Mouse (Mus musculus): Measurements from ENCODE around the gene Nfkbie. TPM values are rescaled to one million over a fixed set of nuclear protein-coding genes. Genes with fewer than 3 reads are reported as not detected.

Nfkbie gene
- total and polyA plus RNA-seq, 3 experiments, result 78.7 to 136 (median 90.0) TPM

- in situ Hi-C loops (cut with MboI; ENCODE audit: low pct_ligation_motif_present, low pct_unique_long_range_greater_than_20kb, low sequenced_read_pairs), result no loop called here
- Histone ChIP-seq H3K4me1 (ENCODE audit: control insufficient read depth in 1 of 2, insufficient read depth in 2 of 2) (peaks cover 0 to 6% of the 10 kb centered on the region in 2 experiments; a peak in 1 of 4 replicates), H3K4me3 (replicated peaks in 1 of 3; ENCODE audit: low read depth in 2 of 3, low read length in 2 of 3, poor library complexity in 1 of 3) (no peak overlapping the region), H3K79me2 (replicated peaks; ENCODE audit: control insufficient read depth, extremely low read depth, insufficient read depth, poor library complexity, severe bottlenecking) (no peaks in the 10 kb centered on the region), H3K9ac (ENCODE audit: insufficient read depth, low read depth) (no peak overlapping the region), H3K9me3 (replicated peaks; ENCODE audit: low read length) (no peaks in the 10 kb centered on the region), H3K4me2 (ENCODE audit: insufficient read depth, low read depth, poor library complexity, severe bottlenecking) (no peak overlapping the region), H3K27ac (ENCODE audit: insufficient read depth, low read depth) (no peak overlapping the region), H3K36me3 (replicated peaks in 1 of 2; ENCODE audit: control insufficient read depth in 1 of 2, insufficient read depth in 1 of 2, low read length in 1 of 2) (no peaks in the 10 kb centered on the region), H3K27me3 (replicated peaks) (peaks cover 74% of the 10 kb centered on the region)
- DNase-seq (ENCODE audit: extremely low read depth), result no peak
- TF ChIP-seq ZNF384 (IDR thresholded peaks at IDR 0.05; ENCODE audit: low read depth, low read length), result no peak
- TF ChIP-seq MEF2A (IDR thresholded peaks at IDR 0.05; ENCODE audit: borderline replicate concordance, low read depth, low read length), result no peak
- no peak for TF ChIP-seq E2F4 (IDR thresholded peaks at IDR 0.05; ENCODE audit: insufficient replicate concordance, low read depth, low read length)
- no peak for TF ChIP-seq TCF12 (IDR thresholded peaks at IDR 0.05; ENCODE audit: low read depth, low read length)
- TF ChIP-seq CHD2 (IDR thresholded peaks at IDR 0.05; ENCODE audit: low read length), result no peak
- no peak for TF ChIP-seq NRF1 (IDR thresholded peaks at IDR 0.05; ENCODE audit: low read depth, low read length)
- no peak for TF ChIP-seq ZC3H11A (IDR thresholded peaks at IDR 0.05; ENCODE audit: low read depth, low read length)
- TF ChIP-seq NELFE (IDR thresholded peaks at IDR 0.05; ENCODE audit: low read depth, low read length), result no peak
- no peak for TF ChIP-seq ETS1 (conservative IDR thresholded peaks at IDR 0.05; ENCODE audit: low read depth, low read length)
- TF ChIP-seq JUN (IDR thresholded peaks at IDR 0.05; ENCODE audit: insufficient read depth, low read depth, low read length), result no peak
- TF ChIP-seq ELF1 (IDR thresholded peaks at IDR 0.05; ENCODE audit: low read depth, low read length), result no peak
- no peak for TF ChIP-seq KAT2A (IDR thresholded peaks at IDR 0.05; ENCODE audit: insufficient replicate concordance, low read length)
- TF ChIP-seq POLR2AphosphoS2 (IDR thresholded peaks at IDR 0.05; ENCODE audit: low read depth, low read length), result no peak
- TF ChIP-seq MYC (IDR thresholded peaks at IDR 0.05; ENCODE audit: low read depth, low read length), result no peak
- TF ChIP-seq IRF4 (IDR thresholded peaks at IDR 0.05; ENCODE audit: low read depth, low read length), result no peak
- TF ChIP-seq RAD21 (IDR thresholded peaks at IDR 0.05; ENCODE audit: low read depth, low read length), result no peak
- no peak for TF ChIP-seq ZMIZ1 (IDR thresholded peaks at IDR 0.05; ENCODE audit: low read depth, low read length)
- TF ChIP-seq TBP (conservative IDR thresholded peaks at IDR 0.05; ENCODE audit: low read depth, low read length), result no peak
- TF ChIP-seq EP300 (IDR thresholded peaks at IDR 0.05; ENCODE audit: low read length), result no peak
- dilution Hi-C loops (cut with MboI; ENCODE audit: extremely low pct_ligation_motif_present, extremely low pct_unique_long_range_greater_than_20kb, low sequenced_read_pairs), result no loop called here
Observed at GRCm38 (mm10) chr17:45532896-45533295, 22.6 kb upstream of the Nfkbie start.

- no peak overlapping the region for H3K9ac ChIP-seq (ENCODE audit: insufficient read depth, low read depth)
- H3K9me3 ChIP-seq (replicated peaks; ENCODE audit: low read length), result no peaks in the 10 kb centered on the region
- in situ Hi-C loops (cut with MboI; ENCODE audit: low pct_ligation_motif_present, low pct_unique_long_range_greater_than_20kb, low sequenced_read_pairs) (no loop called here), dilution Hi-C loops (cut with MboI; ENCODE audit: extremely low pct_ligation_motif_present, extremely low pct_unique_long_range_greater_than_20kb, low sequenced_read_pairs) (no loop called here)
- DNase-seq (ENCODE audit: extremely low read depth), result no peak
- no peaks in the 10 kb centered on the region for H3K79me2 ChIP-seq (replicated peaks; ENCODE audit: control insufficient read depth, extremely low read depth, insufficient read depth, poor library complexity, severe bottlenecking)
- no peak overlapping the region for H3K4me3 ChIP-seq (replicated peaks in 1 of 3; ENCODE audit: low read depth in 2 of 3, low read length in 2 of 3, poor library complexity in 1 of 3)
- H3K27ac ChIP-seq (ENCODE audit: insufficient read depth, low read depth), result no peak overlapping the region
- H3K27me3 ChIP-seq (replicated peaks), result peaks cover 88% of the 10 kb centered on the region
- no peak overlapping the region for H3K4me2 ChIP-seq (ENCODE audit: insufficient read depth, low read depth, poor library complexity, severe bottlenecking)
- no peak for TF ChIP-seq JUN (IDR thresholded peaks at IDR 0.05; ENCODE audit: insufficient read depth, low read depth, low read length)
- no peak for TF ChIP-seq IRF4 (IDR thresholded peaks at IDR 0.05; ENCODE audit: low read depth, low read length)
- TF ChIP-seq HCFC1 (IDR thresholded peaks at IDR 0.05; ENCODE audit: low read depth, low read length), result no peak
- TF ChIP-seq MXI1 (IDR thresholded peaks at IDR 0.05; ENCODE audit: low read depth, low read length), result no peak
- no peak for TF ChIP-seq TBP (conservative IDR thresholded peaks at IDR 0.05; ENCODE audit: low read depth, low read length)
- TF ChIP-seq MYC (IDR thresholded peaks at IDR 0.05; ENCODE audit: low read depth, low read length), result no peak
- TF ChIP-seq ZC3H11A (IDR thresholded peaks at IDR 0.05; ENCODE audit: low read depth, low read length), result no peak
- H3K36me3 ChIP-seq (replicated peaks in 1 of 2; ENCODE audit: control insufficient read depth in 1 of 2, insufficient read depth in 1 of 2, low read length in 1 of 2), result no peaks in the 10 kb centered on the region
- H3K4me1 ChIP-seq (ENCODE audit: control insufficient read depth in 1 of 2, insufficient read depth in 2 of 2), result peaks cover 0 to 2% of the 10 kb centered on the region in 2 experiments; a peak in 1 of 4 replicates
Observed at GRCm38 (mm10) chr17:45536264-45536663, 19.2 kb upstream of the Nfkbie start.

Data from CH12.LX (cell line).